Mouse (Mus musculus): ENCODE measurements around the gene Ptpru.

Ptpru gene

GRCm38 (mm10) chr4:131837872-131838524 lies at the start of gene Ptpru:
Gene Ptpru, minus strand, starts transcription at chr4:131838288.
- peak; percentile 95 for DNase-seq

GRCm38 (mm10) chr4:131885376-131885775 lies 47.3 kb upstream of the Ptpru start:
- DNase-seq = no peak

- DNase-seq = no peak
Observed at GRCm38 (mm10) chr4:131883571-131883970, 45.5 kb upstream of the Ptpru start.

GRCm38 (mm10) chr4:131881306-131881705 lies 43.2 kb upstream of the Ptpru start:
- no peak for DNase-seq

GRCm38 (mm10) chr4:131879692-131880091 lies 41.6 kb upstream of the Ptpru start:
- DNase-seq = no peak

GRCm38 (mm10) chr4:131876836-131877235 lies 38.7 kb upstream of the Ptpru start:
- DNase-seq = no peak

GRCm38 (mm10) chr4:131875242-131875641 lies 37.2 kb upstream of the Ptpru start:
- no peak for DNase-seq

- no peak for DNase-seq
Observed at GRCm38 (mm10) chr4:131874567-131874966, 36.5 kb upstream of the Ptpru start.

GRCm38 (mm10) chr4:131874169-131874536 lies 36.1 kb upstream of the Ptpru start:
- DNase-seq = no peak

GRCm38 (mm10) chr4:131873293-131874168 lies 35.4 kb upstream of the Ptpru start, which contains the start of gene Srsf4:
Gene Srsf4, plus strand, starts transcription at chr4:131873617.
- DNase-seq = peak; percentile 96

GRCm38 (mm10) chr4:131872672-131873292 lies 34.7 kb upstream of the Ptpru start:
- DNase-seq = no peak

- no peak for DNase-seq
Observed at GRCm38 (mm10) chr4:131861341-131861739, 23.3 kb upstream of the Ptpru start.

GRCm38 (mm10) chr4:131860492-131861340 lies 22.6 kb upstream of the Ptpru start:
- peak; percentile 84 for DNase-seq

GRCm38 (mm10) chr4:131854950-131855349 lies 16.9 kb upstream of the Ptpru start:
- no peak for DNase-seq

- DNase-seq = peak; percentile 55
Observed at GRCm38 (mm10) chr4:131849986-131850638, 12.0 kb upstream of the Ptpru start.

GRCm38 (mm10) chr4:131848082-131848481 lies 10.0 kb upstream of the Ptpru start:
- DNase-seq = no peak

GRCm38 (mm10) chr4:131845991-131846778 lies 8.1 kb upstream of the Ptpru start:
- no peak for DNase-seq

GRCm38 (mm10) chr4:131843290-131843743 lies 5.2 kb upstream of the Ptpru start, which contains the start of gene Mecr:
Gene Mecr, plus strand, starts transcription at chr4:131843470.
- peak; percentile 98 for DNase-seq

- peak; percentile 41 for DNase-seq
Observed at GRCm38 (mm10) chr4:131836891-131837491, 1.1 kb downstream of the Ptpru start.

GRCm38 (mm10) chr4:131836351-131836881 lies 1.7 kb downstream of the Ptpru start:
- no peak for DNase-seq

Data from right cerebral cortex, postnatal 14 days (tissue).